Mouse (Mus musculus): Measurements from ENCODE around the gene Zc3h18. TPM values are rescaled to one million over a fixed set of nuclear protein-coding genes. Genes with fewer than 3 reads are reported as not detected.

The Zc3h18 gene
- 34.3 and 36.5 TPM in 2 replicates for polyA plus RNA-seq (2012; rRNA removed)

DNA sequence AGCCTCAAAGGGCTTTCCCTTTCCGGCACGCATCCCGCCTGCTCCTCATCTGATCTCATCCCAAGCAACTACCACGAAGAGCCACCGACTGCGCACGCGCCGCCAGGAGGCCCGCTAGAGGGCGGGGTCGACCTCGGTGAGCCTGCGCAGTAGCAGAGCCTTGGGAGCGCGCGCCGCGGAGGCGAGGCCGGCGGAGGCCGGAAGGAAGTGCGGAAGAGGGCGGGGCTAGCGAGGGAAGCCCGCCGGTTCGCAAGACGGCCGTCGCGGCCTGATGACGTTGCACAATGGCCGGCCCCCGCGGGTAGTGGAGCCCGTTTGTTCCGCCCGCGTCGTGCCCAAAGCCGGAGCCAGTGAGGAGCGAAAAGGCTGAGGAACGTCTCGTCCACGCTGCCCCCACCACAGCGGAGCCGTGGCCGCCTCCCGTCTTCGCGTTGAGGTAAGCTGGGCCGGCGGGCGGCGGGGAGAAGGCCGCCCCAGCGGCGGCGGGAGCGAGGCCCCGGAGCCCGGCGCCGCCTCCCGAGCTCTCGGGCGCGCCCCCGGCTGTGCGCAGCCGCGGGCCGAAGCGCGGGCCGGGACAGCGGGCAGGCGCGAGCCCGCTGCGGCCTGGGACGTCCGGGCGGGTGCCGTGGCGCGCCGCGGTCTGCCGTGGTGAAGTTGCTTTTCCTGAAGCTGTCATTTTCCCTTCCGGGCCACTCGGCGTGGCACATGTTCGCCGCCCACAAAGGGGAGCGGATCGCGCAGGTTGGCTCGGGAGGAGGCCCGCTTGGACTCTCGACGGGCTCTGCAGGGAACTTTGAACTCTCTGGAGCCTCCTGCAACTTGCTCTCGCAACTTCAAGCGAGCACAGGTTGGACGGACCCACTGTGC is at the start of gene Zc3h18:
Zc3h18 (plus strand) TSS at position 245 of the 867 bp plus-strand sequence.

DNA sequence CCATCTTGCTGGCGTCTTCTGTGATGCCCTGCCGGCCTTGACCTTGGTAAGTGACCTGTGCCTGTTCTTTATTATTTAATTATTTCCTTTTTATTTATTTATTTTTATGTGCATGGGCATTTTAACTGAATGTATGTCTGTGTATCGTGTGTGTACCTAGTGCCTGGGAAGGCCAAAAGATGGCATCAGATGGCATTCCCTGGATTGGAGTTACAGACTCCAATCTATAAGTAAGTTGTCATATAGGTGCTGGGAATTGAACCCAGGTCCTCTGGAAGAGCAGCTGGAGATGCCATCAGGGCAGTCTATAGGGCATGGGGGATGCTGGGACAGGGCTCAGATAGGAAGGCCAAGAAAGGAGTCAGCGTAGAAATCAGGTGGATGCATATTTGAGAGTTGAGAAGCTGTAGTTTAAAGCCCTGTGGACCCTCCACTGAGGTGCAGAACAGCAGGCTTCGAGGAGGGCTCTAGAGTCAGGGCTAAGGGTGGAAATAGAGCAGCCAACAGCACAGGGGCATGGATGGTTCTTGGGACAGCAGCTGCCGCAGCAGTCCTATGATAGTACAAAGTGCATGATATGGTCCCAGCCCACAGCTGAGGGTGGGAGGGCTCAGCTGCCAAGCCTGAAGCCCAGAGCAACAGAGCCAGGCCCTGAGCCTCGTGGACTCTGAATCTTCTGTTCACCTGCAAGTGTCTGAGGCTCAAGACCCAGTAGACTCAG is 15.6 kb upstream of the Zc3h18 start, which contains the start of gene Trhr2:
Trhr2 (minus strand) TSS at position 51 of the 721 bp plus-strand sequence.

DNA sequence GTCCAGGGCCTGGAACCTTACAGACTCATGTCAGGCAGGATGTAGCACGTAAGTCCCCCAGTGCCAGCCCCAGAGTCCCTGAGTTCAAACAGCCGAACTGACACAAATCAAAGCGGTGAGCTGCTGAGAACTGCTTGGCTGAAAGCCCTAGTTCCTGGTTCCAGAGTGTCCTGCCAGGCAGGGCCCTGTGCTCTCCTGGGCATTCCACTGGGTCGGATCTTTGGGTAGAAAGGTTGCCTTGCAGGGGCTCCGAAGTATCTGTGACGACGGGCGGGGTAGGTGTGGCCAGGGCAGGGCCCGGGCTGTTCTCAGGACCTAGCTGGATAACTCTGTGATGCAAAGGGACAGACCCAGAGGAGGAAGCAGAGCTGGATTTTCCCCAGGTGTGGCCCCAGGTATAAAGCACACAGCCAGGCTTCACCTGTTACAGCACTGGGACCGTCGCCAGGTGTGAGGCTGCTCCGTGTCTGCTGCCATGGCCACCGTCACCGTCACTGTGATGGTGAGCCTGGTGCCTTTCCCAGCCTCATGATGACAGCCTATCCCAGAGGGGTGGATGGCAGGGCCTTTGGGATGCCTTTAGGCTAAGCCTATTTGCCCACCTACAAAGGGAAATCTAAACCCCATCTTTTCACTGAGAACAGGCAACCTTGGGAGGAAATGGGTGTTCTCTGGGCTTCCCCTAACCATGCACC is 45.1 kb downstream of the Zc3h18 start, which contains the start of gene Il17c:
Il17c (plus strand) TSS at position 645 of the 695 bp plus-strand sequence.

DNA sequence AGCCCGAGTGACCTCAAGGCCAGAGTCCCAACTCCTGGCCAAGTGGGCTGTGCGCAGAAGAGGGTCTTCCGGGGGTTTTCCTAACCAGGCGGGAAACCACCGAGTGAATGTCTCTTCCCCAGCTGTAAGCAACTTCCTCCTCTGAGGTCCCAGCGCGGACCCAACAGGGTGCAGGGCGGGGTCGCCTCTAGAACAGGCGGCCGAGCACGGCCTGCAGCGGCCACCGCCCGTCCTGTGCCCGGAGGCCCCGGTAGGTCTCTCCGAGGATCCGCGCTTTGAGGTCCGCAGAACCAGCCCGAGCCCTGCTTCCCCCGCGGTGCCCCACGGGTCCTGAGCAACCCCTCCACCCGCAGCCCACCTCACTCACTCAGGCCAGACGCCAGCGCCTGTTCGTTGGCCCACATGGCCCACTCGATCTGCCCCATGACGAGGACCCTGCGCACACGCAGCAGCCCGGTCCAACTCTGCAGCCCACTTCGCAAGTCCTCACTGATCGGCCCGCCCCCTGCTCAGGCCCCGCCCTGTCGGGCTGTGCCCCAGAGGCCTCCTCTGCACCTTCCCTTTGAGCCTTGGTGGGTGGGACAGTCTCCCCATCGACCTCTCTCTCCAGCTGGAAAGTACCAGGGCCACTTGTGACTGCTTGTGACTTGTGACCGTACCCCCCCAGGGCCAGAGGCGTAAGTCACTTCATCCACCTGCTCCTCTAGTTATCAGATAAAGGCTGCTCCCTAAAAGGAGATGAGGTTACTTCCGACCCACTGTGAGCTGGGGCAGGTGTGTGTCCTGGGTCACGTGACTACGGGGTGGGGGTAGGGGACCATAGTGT is 56.2 kb downstream of the Zc3h18 start, which contains the start of gene Cyba:
Cyba (minus strand) TSS at position 488 of the 826 bp plus-strand sequence.

DNA sequence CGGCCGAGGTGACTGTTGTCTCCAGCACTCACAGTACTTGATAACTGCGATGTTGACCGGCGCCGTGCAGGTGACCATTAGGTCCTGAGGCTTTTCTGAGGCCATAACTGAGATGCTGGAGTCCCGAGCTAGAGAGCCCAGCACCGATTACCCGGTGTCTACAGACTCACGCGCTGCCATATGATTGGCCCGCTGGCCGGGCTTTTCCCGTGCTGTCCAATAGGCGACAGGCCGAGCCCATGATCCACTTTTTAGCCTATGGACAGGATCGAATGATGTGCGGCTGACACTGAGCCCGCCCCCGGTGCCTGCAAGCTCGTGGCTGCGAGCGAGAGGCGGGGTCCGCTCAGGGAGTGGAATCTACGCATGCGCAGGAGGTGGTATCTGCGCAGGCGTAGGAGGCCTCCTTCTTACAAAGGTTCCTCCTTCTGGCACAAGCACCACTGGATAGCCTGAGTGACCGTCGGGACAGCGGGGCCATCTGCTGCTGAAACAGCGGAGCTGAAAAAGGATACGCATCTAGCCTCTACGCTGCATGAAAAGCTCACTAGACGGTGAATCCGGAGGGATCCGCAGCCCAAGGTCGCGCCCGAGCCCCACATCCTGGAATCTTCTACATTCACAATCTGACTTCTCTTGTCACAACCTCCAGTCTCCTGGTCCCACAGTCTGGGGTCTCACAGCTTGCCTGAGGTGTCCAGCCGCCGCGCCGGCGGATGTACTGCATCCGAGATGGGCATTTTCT is 67.0 kb downstream of the Zc3h18 start, which contains the start of gene Mvd:
Mvd (minus strand) TSS at position 161 of the 745 bp plus-strand sequence.

DNA sequence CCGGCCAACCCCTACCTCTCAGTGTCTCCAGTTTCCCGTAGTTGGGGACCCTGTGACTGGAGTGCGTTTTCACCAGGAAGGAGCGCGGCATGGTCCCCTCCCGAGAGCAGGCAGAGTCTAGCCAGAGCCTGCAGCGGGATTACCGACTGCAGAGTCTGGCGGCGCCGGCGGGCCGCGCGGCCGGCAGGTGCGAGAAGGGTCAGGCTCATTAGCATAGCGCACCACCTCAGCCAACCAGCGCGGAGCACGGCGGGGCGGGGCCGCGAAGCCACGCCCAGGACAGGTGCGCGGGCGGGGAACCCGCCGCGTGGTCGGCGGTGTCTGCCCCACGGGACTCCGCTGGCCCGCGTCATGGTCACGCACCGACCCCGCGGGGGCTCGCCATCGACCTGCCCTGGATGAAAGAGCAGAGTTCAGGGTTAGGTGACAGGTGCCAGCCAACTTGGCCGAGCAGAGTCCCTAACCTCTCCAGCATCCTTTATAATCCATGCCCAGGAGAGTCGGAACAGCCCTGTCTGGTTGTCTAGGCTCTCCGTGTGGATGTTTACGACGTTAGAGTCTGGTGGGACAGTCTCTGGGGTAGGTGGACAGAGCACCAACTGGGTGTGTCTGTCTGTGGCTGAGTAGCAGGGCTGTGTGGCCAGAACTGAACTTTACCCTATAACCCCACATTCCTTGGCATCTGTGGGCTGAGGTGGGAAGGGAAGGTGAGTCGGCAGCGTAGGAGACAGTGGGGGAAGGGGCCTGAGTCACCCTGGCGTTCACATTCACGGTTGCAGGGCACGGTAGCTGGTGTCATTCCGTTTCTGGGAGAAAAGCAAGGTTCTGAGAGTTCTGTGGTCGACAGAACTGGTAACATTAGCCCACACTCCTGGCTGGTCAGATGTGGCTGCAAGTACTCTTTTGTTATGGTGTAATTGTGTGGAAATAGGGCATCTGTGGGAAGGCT is 84.4 kb downstream of the Zc3h18 start, which contains the start of gene Snai3:
Snai3 (minus strand) TSS at position 210 of the 949 bp plus-strand sequence.

Other genes with a start within 250 kb of the Zc3h18 start
- 6.6 and 6.8 TPM in 2 replicates for gene Zfpm1, start 94.5 kb upstream of the Zc3h18 start, polyA plus RNA-seq (2012; rRNA removed)
- 0.66 and 0.67 TPM in 2 replicates for gene Trhr2, start 15.9 kb upstream of the Zc3h18 start, polyA plus RNA-seq (2012; rRNA removed)
- gene Il17c, start 45.4 kb downstream of the Zc3h18 start, polyA plus RNA-seq (2012; rRNA removed): 0.44 and 0.49 TPM in 2 replicates
- gene Cyba, start 56.3 kb downstream of the Zc3h18 start, polyA plus RNA-seq (2012; rRNA removed): 16.3 and 19.0 TPM in 2 replicates
- 94.1 and 97.0 TPM in 2 replicates for gene Mvd, start 66.8 kb downstream of the Zc3h18 start, polyA plus RNA-seq (2012; rRNA removed)
- 0.25 TPM in 1 of 2 replicates, not detected in the other for gene Snai3, start 84.1 kb downstream of the Zc3h18 start, polyA plus RNA-seq (2012; rRNA removed)
- 48.6 TPM in 2 replicates for gene Rnf166, start 99.5 kb downstream of the Zc3h18 start, polyA plus RNA-seq (2012; rRNA removed)
- gene Ctu2, start 99.5 kb downstream of the Zc3h18 start, polyA plus RNA-seq (2012; rRNA removed): 94.0 and 94.5 TPM in 2 replicates
- 16.1 and 19.0 TPM in 2 replicates for gene Piezo1, start 174.7 kb downstream of the Zc3h18 start, polyA plus RNA-seq (2012; rRNA removed)
- gene Cdt1, start 191.4 kb downstream of the Zc3h18 start, polyA plus RNA-seq (2012; rRNA removed): 10.5 and 11.4 TPM in 2 replicates
- gene Aprt, start 200.3 kb downstream of the Zc3h18 start, polyA plus RNA-seq (2012; rRNA removed): 117 and 121 TPM in 2 replicates
- gene Galns, start 234.9 kb downstream of the Zc3h18 start, polyA plus RNA-seq (2012; rRNA removed): 8.0 and 8.2 TPM in 2 replicates
- gene Trappc2l, start 235.0 kb downstream of the Zc3h18 start, polyA plus RNA-seq (2012; rRNA removed): 161 and 186 TPM in 2 replicates
- gene Pabpn1l, start 246.1 kb downstream of the Zc3h18 start, polyA plus RNA-seq (2012; rRNA removed): not detected in 2 replicates

Data from central nervous system, embryonic 18 days (tissue).